21 mouse cellular contexts compared by ENCODE assay signal in the genomic region with DNA sequence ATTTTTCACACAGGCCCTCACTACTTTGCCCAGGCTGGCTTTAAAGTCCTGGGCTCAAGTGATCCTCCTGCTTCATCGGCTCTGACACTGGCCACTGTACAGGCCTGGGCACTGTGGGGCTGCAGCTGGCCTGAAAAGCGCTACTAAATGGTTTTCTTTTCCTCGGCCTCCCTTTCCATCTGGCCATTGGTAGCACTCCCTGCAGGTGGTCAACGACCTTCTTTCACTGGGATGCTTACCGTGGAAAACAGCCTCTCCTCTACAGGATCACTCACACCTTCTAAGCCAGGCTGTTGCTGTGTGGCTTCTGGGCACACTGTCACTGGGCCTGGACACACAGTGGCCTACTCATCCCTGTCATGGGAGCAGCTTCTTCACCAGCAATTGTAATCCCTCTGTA.
"Had no signal": no experiment of that assay in that cellular context is flagged by ENCODE, and none has a peak within 500 bp of the region (broad histone marks: within the 10 kb centered on the region; RNA-seq: fewer than 3 reads in every experiment).

No protein-coding gene starts in this region.

- H3K9me3 ChIP-seq: kidney, embryonic 15.5 days; limb, embryonic 12.5 days; limb, embryonic 15.5 days; midbrain, embryonic 12.5 days; midbrain, embryonic 15.5 days; neural tube, embryonic 12.5 days; neural tube, embryonic 15.5 days had no signal

- ATAC-seq: liver, postnatal 0 days; midbrain, embryonic 15.5 days had no signal

- H3K27ac ChIP-seq: limb, embryonic 15.5 days; liver, embryonic 14.5 days; macrophage; midbrain, embryonic 15.5 days; neural tube, embryonic 12.5 days; stomach, postnatal 0 days had no signal

- DNase-seq: kidney, postnatal 10 days; kidney, postnatal 36 days; liver, postnatal 0 days; lung, embryonic 14.5 days; right cerebral cortex, adult 18-20 months; right cerebral cortex, postnatal 14 days; right cerebral cortex, postnatal 4 days; thymus, adult 2 months; thymus, postnatal 14 days; thymus, postnatal 4 days had no signal

- H3K36me3 ChIP-seq: kidney, embryonic 15.5 days; limb, embryonic 12.5 days; limb, embryonic 15.5 days; midbrain, embryonic 12.5 days; midbrain, embryonic 15.5 days; neural tube, embryonic 12.5 days; neural tube, embryonic 15.5 days had no signal

- H3K4me3 ChIP-seq: kidney, embryonic 15.5 days; limb, embryonic 12.5 days; limb, embryonic 15.5 days; midbrain, embryonic 12.5 days; midbrain, embryonic 15.5 days; neural tube, embryonic 12.5 days; neural tube, embryonic 15.5 days had no signal

- H3K9ac ChIP-seq: kidney, embryonic 15.5 days; limb, embryonic 12.5 days; limb, embryonic 15.5 days; liver, embryonic 14.5 days; liver, postnatal 0 days; lung, embryonic 14.5 days; midbrain, embryonic 12.5 days; midbrain, embryonic 15.5 days; neural tube, embryonic 12.5 days; neural tube, embryonic 15.5 days had no signal

- H3K4me2 ChIP-seq: kidney, embryonic 15.5 days; limb, embryonic 15.5 days; liver, embryonic 11.5 days; lung, embryonic 14.5 days; midbrain, embryonic 12.5 days; midbrain, embryonic 15.5 days; neural tube, embryonic 12.5 days; neural tube, embryonic 15.5 days had no signal

- H3K27me3 ChIP-seq: midbrain, embryonic 15.5 days had no signal
